Mouse (Mus musculus): ENCODE measurements at regions not wholly inside any gene's neighbourhood (a gene's known extent, or its start where the extent isn't known, plus 50 kb on each side); places are given as distances from the start of the nearest gene placed in this dataset.

GRCm38 (mm10) chr13:47950456-47950855, 310.6 kb upstream of the Id4 start:
- Histone ChIP-seq H3K27me3 (ENCODE audit: control insufficient read depth, insufficient read depth, insufficient read length) (peaks cover 13% of the 10 kb centered on the region), H3K79me2 (ENCODE audit: control insufficient read depth, insufficient read depth) (no peaks in the 10 kb centered on the region), H3K4me3 (ENCODE audit: insufficient read depth, poor library complexity, severe bottlenecking) (no peak overlapping the region), H3K79me3 (ENCODE audit: low read depth) (no peaks in the 10 kb centered on the region), H3K36me3 (ENCODE audit: control insufficient read depth, insufficient read depth) (no peaks in the 10 kb centered on the region), H3ac (ENCODE audit: control insufficient read depth, insufficient read length, low read depth) (no peak overlapping the region)
- TF ChIP-seq MYOD1 (IDR thresholded peaks at IDR 0.05; ENCODE audit: control insufficient read depth, insufficient read length, low read depth) (no peak), CEBPB (IDR thresholded peaks at IDR 0.05; ENCODE audit: low read depth) (no peak), FOSL1 (IDR thresholded peaks at IDR 0.05; ENCODE audit: insufficient read depth, low read length, poor library complexity, severe bottlenecking) (no peak), CTCF (IDR thresholded peaks at IDR 0.05; ENCODE audit: control insufficient read depth, insufficient read depth, insufficient read length) (no peak), MAX (IDR thresholded peaks at IDR 0.05) (no peak), USF1 (IDR thresholded peaks at IDR 0.05; ENCODE audit: low read depth) (no peak), MYOG (IDR thresholded peaks at IDR 0.05; ENCODE audit: control insufficient read depth, extremely low read depth, insufficient read length) (no peak)

DNA sequence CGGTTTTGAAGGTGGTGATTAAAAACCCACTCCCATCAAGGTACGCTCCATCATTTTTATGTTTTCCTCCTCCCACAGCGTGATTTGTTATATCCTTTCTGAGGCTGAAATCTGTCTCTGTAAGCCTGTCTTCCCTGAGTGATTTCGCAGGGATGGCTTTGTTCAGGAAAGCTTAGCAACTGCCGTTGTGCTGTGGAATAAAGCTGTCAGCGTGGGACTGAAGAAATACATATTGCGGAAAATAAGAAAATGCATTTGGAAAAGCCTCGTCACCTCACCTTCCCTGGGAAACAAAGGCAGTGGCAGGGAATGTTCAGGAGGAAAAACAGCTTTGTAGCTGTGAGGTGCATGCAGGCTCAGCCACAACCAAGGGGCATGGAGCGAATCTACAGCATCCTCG, 310.0 kb upstream of the Id4 start:
- no peak overlapping the region for H3K4me3 ChIP-seq (ENCODE audit: insufficient read depth, poor library complexity, severe bottlenecking)
- H3ac ChIP-seq (ENCODE audit: control insufficient read depth, insufficient read length, low read depth): no peak overlapping the region
- TF ChIP-seq CTCF (IDR thresholded peaks at IDR 0.05; ENCODE audit: control insufficient read depth, insufficient read depth, insufficient read length): no peak
- TF ChIP-seq MAX (IDR thresholded peaks at IDR 0.05): no peak
- TF ChIP-seq CEBPB (IDR thresholded peaks at IDR 0.05; ENCODE audit: low read depth): no peak
- no peak for TF ChIP-seq FOSL1 (IDR thresholded peaks at IDR 0.05; ENCODE audit: insufficient read depth, low read length, poor library complexity, severe bottlenecking)
- TF ChIP-seq USF1 (IDR thresholded peaks at IDR 0.05; ENCODE audit: low read depth): no peak
- no peak for TF ChIP-seq MYOG (IDR thresholded peaks at IDR 0.05; ENCODE audit: control insufficient read depth, extremely low read depth, insufficient read length)
- H3K36me3 ChIP-seq (ENCODE audit: control insufficient read depth, insufficient read depth): no peaks in the 10 kb centered on the region
- no peaks in the 10 kb centered on the region for H3K79me3 ChIP-seq (ENCODE audit: low read depth)
- no peaks in the 10 kb centered on the region for H3K79me2 ChIP-seq (ENCODE audit: control insufficient read depth, insufficient read depth)
- H3K27me3 ChIP-seq (ENCODE audit: control insufficient read depth, insufficient read depth, insufficient read length): peaks cover 19% of the 10 kb centered on the region

DNA sequence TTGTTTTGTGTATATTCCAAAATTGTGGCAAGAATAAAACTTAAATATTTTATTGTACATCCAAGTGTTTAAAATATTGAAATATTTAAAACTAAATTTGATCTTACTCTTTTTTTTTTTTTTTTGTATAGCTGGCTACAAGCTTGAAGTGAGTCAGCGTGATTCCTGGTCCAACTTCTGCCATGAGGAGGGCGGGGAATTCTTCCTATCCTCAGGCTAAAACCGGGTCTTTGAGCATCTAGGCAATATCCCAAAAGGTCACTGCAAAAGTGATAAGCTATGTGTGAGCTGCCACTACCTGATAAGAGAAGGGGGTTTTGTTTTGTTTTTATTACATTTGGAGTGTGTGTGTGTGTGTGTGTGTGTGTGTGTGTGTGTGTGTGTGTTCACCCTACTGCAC, 308.1 kb upstream of the Id4 start:
- no peaks in the 10 kb centered on the region for H3K79me2 ChIP-seq (ENCODE audit: control insufficient read depth, insufficient read depth)
- no peaks in the 10 kb centered on the region for H3K79me3 ChIP-seq (ENCODE audit: low read depth)
- H3K4me3 ChIP-seq (ENCODE audit: insufficient read depth, poor library complexity, severe bottlenecking): no peak overlapping the region
- H3ac ChIP-seq (ENCODE audit: control insufficient read depth, insufficient read length, low read depth): no peak overlapping the region
- no peak for TF ChIP-seq USF1 (IDR thresholded peaks at IDR 0.05; ENCODE audit: low read depth)
- no peak for TF ChIP-seq CTCF (IDR thresholded peaks at IDR 0.05; ENCODE audit: control insufficient read depth, insufficient read depth, insufficient read length)
- no peak for TF ChIP-seq MYOG (IDR thresholded peaks at IDR 0.05; ENCODE audit: control insufficient read depth, extremely low read depth, insufficient read length)
- no peak for TF ChIP-seq FOSL1 (IDR thresholded peaks at IDR 0.05; ENCODE audit: insufficient read depth, low read length, poor library complexity, severe bottlenecking)
- TF ChIP-seq MYOD1 (IDR thresholded peaks at IDR 0.05; ENCODE audit: control insufficient read depth, insufficient read length, low read depth): no peak
- no peak for TF ChIP-seq MAX (IDR thresholded peaks at IDR 0.05)
- no peak for TF ChIP-seq CEBPB (IDR thresholded peaks at IDR 0.05; ENCODE audit: low read depth)
- no peaks in the 10 kb centered on the region for H3K36me3 ChIP-seq (ENCODE audit: control insufficient read depth, insufficient read depth)
- H3K27me3 ChIP-seq (ENCODE audit: control insufficient read depth, insufficient read depth, insufficient read length): peaks cover 24% of the 10 kb centered on the region

GRCm38 (mm10) chr13:47953776-47954175, 307.3 kb upstream of the Id4 start:
- Histone ChIP-seq H3K79me2 (ENCODE audit: control insufficient read depth, insufficient read depth) (no peaks in the 10 kb centered on the region), H3K36me3 (ENCODE audit: control insufficient read depth, insufficient read depth) (no peaks in the 10 kb centered on the region), H3K4me3 (ENCODE audit: insufficient read depth, poor library complexity, severe bottlenecking) (no peak overlapping the region), H3K27me3 (ENCODE audit: control insufficient read depth, insufficient read depth, insufficient read length) (peaks cover 24% of the 10 kb centered on the region), H3K79me3 (ENCODE audit: low read depth) (no peaks in the 10 kb centered on the region), H3ac (ENCODE audit: control insufficient read depth, insufficient read length, low read depth) (no peak overlapping the region)
- TF ChIP-seq MAX (IDR thresholded peaks at IDR 0.05) (no peak), CEBPB (IDR thresholded peaks at IDR 0.05; ENCODE audit: low read depth) (no peak), MYOG (IDR thresholded peaks at IDR 0.05; ENCODE audit: control insufficient read depth, extremely low read depth, insufficient read length) (no peak), MYOD1 (IDR thresholded peaks at IDR 0.05; ENCODE audit: control insufficient read depth, insufficient read length, low read depth) (no peak)

GRCm38 (mm10) chr13:47955504-47955903, 305.5 kb upstream of the Id4 start:
- TF ChIP-seq CEBPB (IDR thresholded peaks at IDR 0.05; ENCODE audit: low read depth): no peak
- TF ChIP-seq FOSL1 (IDR thresholded peaks at IDR 0.05; ENCODE audit: insufficient read depth, low read length, poor library complexity, severe bottlenecking): no peak
- TF ChIP-seq MAX (IDR thresholded peaks at IDR 0.05): no peak
- TF ChIP-seq MYOG (IDR thresholded peaks at IDR 0.05; ENCODE audit: control insufficient read depth, extremely low read depth, insufficient read length): no peak
- Histone ChIP-seq H3K79me3 (ENCODE audit: low read depth) (no peaks in the 10 kb centered on the region), H3K4me3 (ENCODE audit: insufficient read depth, poor library complexity, severe bottlenecking) (no peak overlapping the region), H3K36me3 (ENCODE audit: control insufficient read depth, insufficient read depth) (no peaks in the 10 kb centered on the region), H3ac (ENCODE audit: control insufficient read depth, insufficient read length, low read depth) (no peak overlapping the region), H3K27me3 (ENCODE audit: control insufficient read depth, insufficient read depth, insufficient read length) (peaks cover 28% of the 10 kb centered on the region), H3K79me2 (ENCODE audit: control insufficient read depth, insufficient read depth) (no peaks in the 10 kb centered on the region)

DNA sequence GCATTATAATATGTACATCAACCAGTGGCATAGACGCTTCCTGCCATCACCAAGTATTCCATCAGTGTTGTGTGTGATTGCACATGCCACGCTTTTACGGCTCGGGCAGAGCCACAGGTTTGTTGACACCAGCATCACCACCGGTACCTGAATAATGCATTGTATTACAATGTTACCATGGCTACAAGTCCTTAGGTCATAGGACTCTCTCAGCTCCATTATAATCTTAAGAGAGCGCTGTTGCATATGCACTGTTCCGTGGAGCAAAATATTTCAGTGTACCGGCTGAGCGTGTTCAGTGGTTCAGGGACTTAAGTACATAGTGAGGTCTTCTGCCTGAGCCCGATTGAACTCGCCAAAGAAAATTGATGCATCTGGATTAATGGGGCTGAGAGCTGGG, 303.4 kb upstream of the Id4 start:
- Histone ChIP-seq H3K79me2 (ENCODE audit: control insufficient read depth, insufficient read depth) (no peaks in the 10 kb centered on the region), H3K4me3 (ENCODE audit: insufficient read depth, poor library complexity, severe bottlenecking) (no peak overlapping the region), H3K36me3 (ENCODE audit: control insufficient read depth, insufficient read depth) (no peaks in the 10 kb centered on the region), H3ac (ENCODE audit: control insufficient read depth, insufficient read length, low read depth) (no peak overlapping the region), H3K79me3 (ENCODE audit: low read depth) (no peaks in the 10 kb centered on the region), H3K27me3 (ENCODE audit: control insufficient read depth, insufficient read depth, insufficient read length) (peaks cover 27% of the 10 kb centered on the region)
- no peak for TF ChIP-seq MAX (IDR thresholded peaks at IDR 0.05)

All from C2C12 (cell line).